Mouse (Mus musculus) limb, embryonic 15.5 days (tissue): ENCODE data around the gene 1700088E04Rik. TPM values are rescaled to one million over a fixed set of nuclear protein-coding genes. Genes with fewer than 3 reads are reported as not detected.

Source experiments
- ATAC-seq: fragments of 200-750 bp; cut with Nextera tagmentation; 2 replicates; pipeline ENCODE4 v1.8.0; 2017; ENCODE audit warnings: low read depth, moderate TSS enrichment; ENCODE audit not compliant: insufficient number of reproducible peaks, low FRiP score, low TSS enrichment
- H3K27ac ChIP-seq: fragments of 300-500 bp; sonication (generic); 2 replicates; pipeline ENCODE4 v1.5.1; 2015; ENCODE audit warnings: moderate library complexity, mild to moderate bottlenecking, inconsistent platforms
- H3K27me3 ChIP-seq: fragments of 300-500 bp; sonication (generic); 2 replicates; pipeline ENCODE4 v1.6.1; 2015; ENCODE audit warnings: inconsistent platforms
- H3K36me3 ChIP-seq: fragments of 300-500 bp; sonication (generic); 2 replicates; pipeline ENCODE4 v1.6.1; 2015; ENCODE audit warnings: inconsistent platforms
- H3K4me1 ChIP-seq: fragments of 300-500 bp; sonication (generic); 2 replicates; pipeline ENCODE4 v1.6.1; 2015; ENCODE audit warnings: inconsistent platforms
- H3K4me2 ChIP-seq: fragments of 300-500 bp; sonication (generic); 2 replicates; pipeline ENCODE4 v1.6.1; 2015; ENCODE audit warnings: mild to moderate bottlenecking, inconsistent platforms
- H3K4me3 ChIP-seq: fragments of 300-500 bp; sonication (generic); 2 replicates; pipeline ENCODE4 v1.5.1; 2015; ENCODE audit warnings: mild to moderate bottlenecking, inconsistent platforms
- H3K9ac ChIP-seq: fragments of 300-500 bp; sonication (generic); 2 replicates; pipeline ENCODE4 v1.6.1; 2015; ENCODE audit warnings: inconsistent platforms
- H3K9me3 ChIP-seq: fragments of 300-500 bp; sonication (generic); 2 replicates; pipeline ENCODE4 v1.6.1; 2016; ENCODE audit warnings: inconsistent platforms
- WGBS: fragments of 180-500 bp; shearing (Covaris S2); methylation state at CpG from one replicate; pipeline ENCODE4 v1.1.7; 2015; 5-methylcytosine and 5-hydroxymethylcytosine counted together
- polyA plus RNA-seq: library from polyadenylated mRNA; unstranded; fragments of >200 nt; fragmentation: Nextera tagmentation; extraction: Ambion mirVana; gene quantifications from 2 replicates; pipeline ENCODE4 v1.2.1, GENCODE M21; 2015

The 1700088E04Rik gene
- polyA plus RNA-seq, 1 experiment from 2014 or later: 6.3 TPM

DNA sequence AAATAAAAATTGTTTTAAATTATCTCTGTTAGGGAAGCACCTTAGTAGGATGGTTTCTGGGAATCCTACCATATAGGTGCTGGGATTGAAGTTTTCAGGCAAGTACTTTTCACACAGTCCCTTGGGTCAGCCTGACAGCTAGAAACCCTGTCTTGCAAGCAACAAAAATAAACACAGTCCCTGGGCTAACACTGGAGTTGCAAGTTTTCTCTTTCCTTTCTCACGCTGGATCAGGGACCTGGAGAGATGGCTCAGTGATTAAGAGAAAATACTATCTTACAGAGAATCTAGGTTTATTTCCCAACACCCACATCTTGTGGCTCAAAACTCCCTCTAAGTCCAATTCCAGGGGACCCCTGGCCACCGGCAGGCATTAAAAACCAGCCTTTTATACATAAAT lies 43.9 kb downstream of the 1700088E04Rik start:
- Histone ChIP-seq H3K4me2 (0 out of 2 replicates have a peak overlapping the region, but pooled peaks have one; percentile 7), H3K9me3 (no peaks in the 10 kb centered on the region), H3K27ac (peak overlapping the region; percentile 85), H3K9ac (no peak overlapping the region), H3K4me1 (peaks cover 49% of the 10 kb centered on the region), H3K27me3 (no peaks in the 10 kb centered on the region), H3K36me3 (peaks cover 43% of the 10 kb centered on the region), H3K4me3 (no peak overlapping the region)
- WGBS: 18% methylated on average over 2 of the region's 2 CpGs
- ATAC-seq: no peak

DNA sequence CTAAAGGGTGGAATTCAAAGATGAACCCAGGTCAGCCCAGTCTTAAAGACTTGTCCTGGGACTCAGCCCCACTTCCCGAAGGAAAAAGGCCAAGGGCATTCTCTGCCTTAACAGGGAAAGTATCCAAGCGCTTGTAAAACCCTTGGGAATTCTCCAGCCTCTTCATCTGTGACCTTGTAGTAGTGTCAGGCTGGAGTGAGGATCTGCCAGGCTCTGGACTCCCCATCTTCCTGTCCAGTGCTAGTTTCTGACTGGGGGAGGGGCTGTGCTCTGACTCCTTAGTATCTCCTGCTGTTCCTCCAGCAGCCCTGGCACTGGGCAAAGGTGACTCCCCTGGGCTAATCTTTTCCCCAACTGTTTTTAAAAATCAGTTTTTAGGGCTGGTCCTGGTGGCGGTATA lies 44.5 kb downstream of the 1700088E04Rik start:
- H3K4me3 ChIP-seq: no peak overlapping the region
- H3K4me1 ChIP-seq: peaks cover 45% of the 10 kb centered on the region
- H3K27me3 ChIP-seq: no peaks in the 10 kb centered on the region
- no peak overlapping the region for H3K4me2 ChIP-seq
- peaks cover 45% of the 10 kb centered on the region for H3K36me3 ChIP-seq
- H3K27ac ChIP-seq: peak overlapping the region; percentile 85
- WGBS: 63% methylated on average over 3 of the region's 3 CpGs
- ATAC-seq: no peak
- no peak overlapping the region for H3K9ac ChIP-seq
- H3K9me3 ChIP-seq: no peaks in the 10 kb centered on the region

GRCm38 (mm10) chr15:79095483-79095882 lies 45.6 kb downstream of the 1700088E04Rik start:
- H3K9me3 ChIP-seq: no peaks in the 10 kb centered on the region
- H3K4me3 ChIP-seq: no peak overlapping the region
- no peaks in the 10 kb centered on the region for H3K27me3 ChIP-seq
- H3K36me3 ChIP-seq: peaks cover 56% of the 10 kb centered on the region
- WGBS: 78% methylated on average over 5 of the region's 5 CpGs
- no peak overlapping the region for H3K27ac ChIP-seq
- no peak overlapping the region for H3K4me2 ChIP-seq
- H3K4me1 ChIP-seq: peaks cover 34% of the 10 kb centered on the region
- H3K9ac ChIP-seq: no peak overlapping the region
- ATAC-seq: no peak

- H3K4me2 ChIP-seq: no peak overlapping the region
- no peak for ATAC-seq
- H3K9me3 ChIP-seq: no peaks in the 10 kb centered on the region
- no peak overlapping the region for H3K4me3 ChIP-seq
- H3K9ac ChIP-seq: no peak overlapping the region
- H3K27ac ChIP-seq: 0 out of 2 replicates have a peak overlapping the region, but pooled peaks have one; percentile 2
- peaks cover 78% of the 10 kb centered on the region for H3K36me3 ChIP-seq
- peaks cover 18% of the 10 kb centered on the region for H3K4me1 ChIP-seq
- H3K27me3 ChIP-seq: no peaks in the 10 kb centered on the region
- 63% methylated on average over 7 of the region's 7 CpGs for WGBS
Measured at GRCm38 (mm10) chr15:79093083-79093839, 47.8 kb downstream of the 1700088E04Rik start.

DNA sequence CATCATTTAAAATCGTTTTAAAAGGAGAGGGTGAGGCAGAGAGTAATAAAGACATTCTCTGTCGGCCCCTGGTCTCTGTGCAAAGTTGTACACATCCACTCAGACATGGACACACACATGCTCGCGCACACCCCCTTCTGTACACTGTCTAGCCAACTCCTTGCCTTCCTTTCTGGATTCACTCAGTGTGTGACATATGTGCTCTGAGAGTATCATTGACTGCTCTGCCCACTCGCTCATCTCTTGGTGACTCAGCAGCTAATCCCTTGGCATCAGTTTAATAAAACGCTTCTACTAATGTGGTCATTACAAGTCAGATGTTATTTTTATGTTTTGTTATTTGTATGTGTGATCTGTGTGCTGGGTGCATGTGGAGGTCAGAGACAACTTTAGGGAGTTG lies 48.8 kb downstream of the 1700088E04Rik start:
- H3K4me2 ChIP-seq: no peak overlapping the region
- WGBS: 87% methylated on average over 6 of the region's 6 CpGs
- no peaks in the 10 kb centered on the region for H3K27me3 ChIP-seq
- peaks cover 85% of the 10 kb centered on the region for H3K36me3 ChIP-seq
- peaks cover 8% of the 10 kb centered on the region for H3K4me1 ChIP-seq
- H3K27ac ChIP-seq: no peak overlapping the region
- H3K9me3 ChIP-seq: no peaks in the 10 kb centered on the region
- H3K4me3 ChIP-seq: no peak overlapping the region
- ATAC-seq: no peak
- H3K9ac ChIP-seq: no peak overlapping the region

- peaks cover 74% of the 10 kb centered on the region for H3K36me3 ChIP-seq
- no peak overlapping the region for H3K27ac ChIP-seq
- no peak overlapping the region for H3K4me3 ChIP-seq
- no peak overlapping the region for H3K4me2 ChIP-seq
- no peaks in the 10 kb centered on the region for H3K9me3 ChIP-seq
- H3K4me1 ChIP-seq: peaks cover 11% of the 10 kb centered on the region
- WGBS: 97% methylated on average over 7 of the region's 7 CpGs
- no peak for ATAC-seq
- H3K27me3 ChIP-seq: no peaks in the 10 kb centered on the region
- H3K9ac ChIP-seq: no peak overlapping the region
Measured at GRCm38 (mm10) chr15:79079567-79079966, 61.5 kb downstream of the 1700088E04Rik start.

Other genes with a start within 250 kb of the 1700088E04Rik start
- 0.50 and 0.65 TPM in 2 replicates for gene Gm49510, start 241.6 kb downstream of the 1700088E04Rik start, polyA plus RNA-seq
- 55.2 and 61.1 TPM in 2 replicates for gene Sh3bp1, start 241.5 kb downstream of the 1700088E04Rik start, polyA plus RNA-seq
- gene Pdxp, start 227.3 kb downstream of the 1700088E04Rik start, polyA plus RNA-seq: 13.0 and 15.0 TPM in 2 replicates
- gene Lgals1, start 214.5 kb downstream of the 1700088E04Rik start, polyA plus RNA-seq: 2,795 and 2,816 TPM in 2 replicates
- gene Nol12, start 206.3 kb downstream of the 1700088E04Rik start, polyA plus RNA-seq: 53.2 and 55.2 TPM in 2 replicates
- gene Triobp, start 193.5 kb downstream of the 1700088E04Rik start, polyA plus RNA-seq: 54.8 and 59.2 TPM in 2 replicates
- 487 and 628 TPM in 2 replicates for gene H1f0, start 112.8 kb downstream of the 1700088E04Rik start, polyA plus RNA-seq
- 0.13 TPM in 1 of 2 replicates, not detected in the other for gene Galr3, start 99.4 kb downstream of the 1700088E04Rik start, polyA plus RNA-seq
- 43.9 and 46.6 TPM in 2 replicates for gene Ankrd54, start 78.4 kb downstream of the 1700088E04Rik start, polyA plus RNA-seq
- 203 and 206 TPM in 2 replicates for gene Eif3l, start 66.1 kb downstream of the 1700088E04Rik start, polyA plus RNA-seq
- 15.1 and 16.3 TPM in 2 replicates for gene Micall1, start 32.4 kb downstream of the 1700088E04Rik start, polyA plus RNA-seq
- 295 and 310 TPM in 2 replicates for gene Polr2f, start 244 bp downstream of the 1700088E04Rik start, polyA plus RNA-seq
- gene Sox10, start 24.0 kb upstream of the 1700088E04Rik start, polyA plus RNA-seq: 4.2 and 5.2 TPM in 2 replicates
- gene Pick1, start 87.9 kb upstream of the 1700088E04Rik start, polyA plus RNA-seq: 43.8 and 45.8 TPM in 2 replicates
- 1.1 and 1.2 TPM in 2 replicates for gene Gm49486, start 88.1 kb upstream of the 1700088E04Rik start, polyA plus RNA-seq
- gene Slc16a8, start 113.5 kb upstream of the 1700088E04Rik start, polyA plus RNA-seq: 0.12 and 0.36 TPM in 2 replicates
- 17.2 and 19.7 TPM in 2 replicates for gene Baiap2l2, start 144.3 kb upstream of the 1700088E04Rik start, polyA plus RNA-seq
- 12.9 and 14.2 TPM in 2 replicates for gene Pla2g6, start 187.1 kb upstream of the 1700088E04Rik start, polyA plus RNA-seq
- gene Maff, start 205.4 kb upstream of the 1700088E04Rik start, polyA plus RNA-seq: 4.2 and 4.7 TPM in 2 replicates